21 mouse cellular contexts compared by ENCODE assay signal in genomic region chr12:16083176-16083575, GRCm38 (mm10).
A peak's percentile ranks its signal among the peaks of the same experiment; 100 is the strongest.
DNase-seq lines count a peak whose midpoint lies in the region; ATAC-seq and TF ChIP-seq lines count a peak whose summit lies in the region.
"Had no signal": no experiment of that assay in that cellular context is flagged by ENCODE, and none has a peak within 500 bp of the region (broad histone marks: within the 10 kb centered on the region; RNA-seq: fewer than 3 reads in every experiment).

No protein-coding gene starts in this region.

- TF ChIP-seq CTCF in brain, embryonic 14.5 days (IDR thresholded peaks at IDR 0.05; ENCODE audit: borderline replicate concordance, extremely low read depth, insufficient read depth, insufficient read length), result no peak

- TF ChIP-seq POLR2A in brain, embryonic 14.5 days (IDR thresholded peaks at IDR 0.05; ENCODE audit: borderline replicate concordance, extremely low read depth, insufficient read depth, insufficient read length, poor library complexity, severe bottlenecking), result no peak

- H3K9me3 ChIP-seq in forebrain, embryonic 14.5 days (replicated peaks; ENCODE audit: control insufficient read depth, low read length), result no peaks in the 10 kb centered on the region
- no peaks in the 10 kb centered on the region for H3K9me3 ChIP-seq in forebrain, embryonic 16.5 days (ENCODE audit: control insufficient read depth, low read length)
- H3K9me3 ChIP-seq: embryonic facial prominence, embryonic 10.5 days; embryonic facial prominence, embryonic 12.5 days; forebrain, embryonic 13.5 days had no signal

- H3K9ac ChIP-seq in forebrain, embryonic 14.5 days (ENCODE audit: low read length), result no peak overlapping the region
- H3K9ac ChIP-seq in forebrain, embryonic 16.5 days (replicated peaks; ENCODE audit: low read depth, low read length), result no peak overlapping the region
- H3K9ac ChIP-seq: embryonic facial prominence, embryonic 12.5 days; forebrain, embryonic 13.5 days; forebrain, postnatal 0 days had no signal

- H3K4me3 ChIP-seq in forebrain, embryonic 14.5 days (ENCODE audit: low read depth, low read length), result no peak overlapping the region
- no peak overlapping the region for H3K4me3 ChIP-seq in forebrain, embryonic 16.5 days (replicated peaks; ENCODE audit: low read length)
- H3K4me3 ChIP-seq: embryonic facial prominence, embryonic 10.5 days; embryonic facial prominence, embryonic 12.5 days; forebrain, embryonic 13.5 days had no signal

- H3K27ac ChIP-seq in forebrain, embryonic 14.5 days (ENCODE audit: low read depth, low read length), result no peak overlapping the region
- H3K27ac ChIP-seq in forebrain, embryonic 16.5 days (ENCODE audit: low read length), result no peak overlapping the region
- H3K27ac ChIP-seq: embryonic facial prominence, embryonic 10.5 days; embryonic facial prominence, embryonic 12.5 days; forebrain, embryonic 13.5 days had no signal

- no peaks in the 10 kb centered on the region for H3K36me3 ChIP-seq in forebrain, embryonic 14.5 days (ENCODE audit: control insufficient read depth, insufficient read depth, low read length)
- H3K36me3 ChIP-seq in forebrain, embryonic 16.5 days (ENCODE audit: control insufficient read depth, insufficient read depth), result no peaks in the 10 kb centered on the region
- H3K36me3 ChIP-seq: embryonic facial prominence, embryonic 10.5 days; embryonic facial prominence, embryonic 12.5 days; G1E had no signal

- H3K27me3 ChIP-seq in forebrain, embryonic 14.5 days (replicated peaks; ENCODE audit: control insufficient read depth, insufficient read depth, low read length), result no peaks in the 10 kb centered on the region
- no peaks in the 10 kb centered on the region for H3K27me3 ChIP-seq in forebrain, embryonic 16.5 days (replicated peaks; ENCODE audit: control insufficient read depth, insufficient read depth, low read length)
- H3K27me3 ChIP-seq: CH12.LX; embryonic facial prominence, embryonic 12.5 days; forebrain, embryonic 13.5 days had no signal

- no peaks in the 10 kb centered on the region for H3K4me1 ChIP-seq in forebrain, embryonic 14.5 days (ENCODE audit: control insufficient read depth, insufficient read depth, low read length)
- H3K4me1 ChIP-seq in forebrain, embryonic 16.5 days (replicated peaks; ENCODE audit: control insufficient read depth, insufficient read depth, low read length), result no peaks in the 10 kb centered on the region
- H3K4me1 ChIP-seq: embryonic facial prominence, embryonic 10.5 days; embryonic facial prominence, embryonic 12.5 days; forebrain, embryonic 13.5 days had no signal

- H3K4me2 ChIP-seq in forebrain, embryonic 14.5 days (ENCODE audit: low read length), result no peak overlapping the region
- no peak overlapping the region for H3K4me2 ChIP-seq in forebrain, embryonic 16.5 days (ENCODE audit: low read length)
- H3K4me2 ChIP-seq: embryonic facial prominence, embryonic 12.5 days; forebrain, embryonic 13.5 days had no signal

- 8% methylated on average over 1 of the region's 1 CpGs for WGBS in forebrain, embryonic 14.5 days
- 7% methylated on average over 1 of the region's 1 CpGs for WGBS in forebrain, embryonic 16.5 days

- ATAC-seq in forebrain, embryonic 14.5 days, result no peak
- ATAC-seq in forebrain, embryonic 16.5 days, result no peak
- ATAC-seq: CD4-positive, CD25-positive, alpha-beta regulatory T cell, adult 4 months; forebrain, embryonic 13.5 days; forebrain, postnatal 0 days had no signal

- peak; percentile 3 for DNase-seq in forebrain, embryonic 14.5 days (ENCODE audit: low spot score)
- DNase-seq in Muller cell, postnatal 12 days (ENCODE audit: inconsistent ontology term), result peak; percentile 68
- DNase-seq in brain, embryonic 14.5 days (ENCODE audit: low read depth), result peak; percentile 33
- no peak for DNase-seq in urinary bladder, adult 18-20 months (ENCODE audit: low spot score in 2 of 2)
- DNase-seq: adrenal gland, adult 2 months; adrenal gland, postnatal 10 days; adrenal gland, postnatal 25 days; B cell, adult 2 months; cerebellum, adult 11 months; cerebellum, adult 18-20 months; cerebellum, adult 9-10 months; cerebellum, postnatal 10 days; cerebellum, postnatal 25 days; forebrain, postnatal 0 days had no signal

Comparison
In these comparisons a context has a peak if more than half of its experiments do, and no peak if none do; other contexts are left out.
1. DNase-seq: peak in forebrain, embryonic 14.5 days (single experiment), Muller cell, postnatal 12 days (single experiment) and brain, embryonic 14.5 days (single experiment); none in urinary bladder, adult 18-20 months (0 of 2).